Mouse (Mus musculus): ENCODE measurements around the gene Kif13a. TPM values are rescaled to one million over a fixed set of nuclear protein-coding genes. Genes with fewer than 3 reads are reported as not detected.

Kif13a gene
- polyA plus RNA-seq, 1 experiment = 0.01 TPM

- Histone ChIP-seq H3K36me3 (ENCODE audit: control insufficient read depth) (peaks cover 3% of the 10 kb centered on the region; the same call in 1 of the 2 replicates), H3K9me3 (ENCODE audit: control insufficient read depth, low read length) (no peaks in the 10 kb centered on the region), H3K27me3 (ENCODE audit: control insufficient read depth) (no peaks in the 10 kb centered on the region), H3K4me1 (ENCODE audit: control insufficient read depth) (no peaks in the 10 kb centered on the region), H3K4me3 (replicated peaks) (no peak overlapping the region)
- TF ChIP-seq GATA1 (IDR thresholded peaks at IDR 0.05; ENCODE audit: low read length) (no peak), TAL1 (IDR thresholded peaks at IDR 0.05; ENCODE audit: low read length) (no peak)
Measured at GRCm38 (mm10) chr13:46796381-46796780, 133.3 kb downstream of the Kif13a start.

GRCm38 (mm10) chr13:46793824-46794223 lies 135.8 kb downstream of the Kif13a start:
- H3K4me3 ChIP-seq (replicated peaks) = no peak overlapping the region
- H3K36me3 ChIP-seq (ENCODE audit: control insufficient read depth) = no peaks in the 10 kb centered on the region
- no peaks in the 10 kb centered on the region for H3K27me3 ChIP-seq (ENCODE audit: control insufficient read depth)
- no peaks in the 10 kb centered on the region for H3K9me3 ChIP-seq (ENCODE audit: control insufficient read depth, low read length)
- no peaks in the 10 kb centered on the region for H3K4me1 ChIP-seq (ENCODE audit: control insufficient read depth)
- TF ChIP-seq TAL1 (IDR thresholded peaks at IDR 0.05; ENCODE audit: low read length) = no peak
- no peak for TF ChIP-seq GATA1 (IDR thresholded peaks at IDR 0.05; ENCODE audit: low read length)

GRCm38 (mm10) chr13:46788452-46788851 lies 141.2 kb downstream of the Kif13a start:
- Histone ChIP-seq H3K9me3 (ENCODE audit: control insufficient read depth, low read length) (no peaks in the 10 kb centered on the region), H3K4me3 (replicated peaks) (no peak overlapping the region), H3K36me3 (ENCODE audit: control insufficient read depth) (peaks cover 3% of the 10 kb centered on the region), H3K27me3 (ENCODE audit: control insufficient read depth) (no peaks in the 10 kb centered on the region), H3K4me1 (ENCODE audit: control insufficient read depth) (no peaks in the 10 kb centered on the region)
- TF ChIP-seq TAL1 (IDR thresholded peaks at IDR 0.05; ENCODE audit: low read length) (no peak), GATA1 (IDR thresholded peaks at IDR 0.05; ENCODE audit: low read length) (no peak)

- H3K27me3 ChIP-seq (ENCODE audit: control insufficient read depth) = no peaks in the 10 kb centered on the region
- H3K4me3 ChIP-seq (replicated peaks) = no peak overlapping the region
- TF ChIP-seq TAL1 (IDR thresholded peaks at IDR 0.05; ENCODE audit: low read length) (no peak), GATA1 (IDR thresholded peaks at IDR 0.05; ENCODE audit: low read length) (no peak)
- peaks cover 3% of the 10 kb centered on the region for H3K36me3 ChIP-seq (ENCODE audit: control insufficient read depth)
- H3K4me1 ChIP-seq (ENCODE audit: control insufficient read depth) = no peaks in the 10 kb centered on the region
- H3K9me3 ChIP-seq (ENCODE audit: control insufficient read depth, low read length) = no peaks in the 10 kb centered on the region
Measured at GRCm38 (mm10) chr13:46786836-46787235, 142.8 kb downstream of the Kif13a start.

- no peaks in the 10 kb centered on the region for H3K9me3 ChIP-seq (ENCODE audit: control insufficient read depth, low read length)
- no peaks in the 10 kb centered on the region for H3K27me3 ChIP-seq (ENCODE audit: control insufficient read depth)
- TF ChIP-seq GATA1 (IDR thresholded peaks at IDR 0.05; ENCODE audit: low read length) (no peak), TAL1 (IDR thresholded peaks at IDR 0.05; ENCODE audit: low read length) (no peak)
- H3K4me1 ChIP-seq (ENCODE audit: control insufficient read depth) = no peaks in the 10 kb centered on the region
- peaks cover 3% of the 10 kb centered on the region for H3K36me3 ChIP-seq (ENCODE audit: control insufficient read depth)
- H3K4me3 ChIP-seq (replicated peaks) = no peak overlapping the region
Measured at GRCm38 (mm10) chr13:46786064-46786561, 143.6 kb downstream of the Kif13a start.

GRCm38 (mm10) chr13:46780379-46780778 lies 149.3 kb downstream of the Kif13a start:
- H3K4me3 ChIP-seq (replicated peaks) = no peak overlapping the region
- H3K27me3 ChIP-seq (ENCODE audit: control insufficient read depth) = no peaks in the 10 kb centered on the region
- no peaks in the 10 kb centered on the region; the same call in 1 of the 2 replicates for H3K36me3 ChIP-seq (ENCODE audit: control insufficient read depth)
- TF ChIP-seq TAL1 (IDR thresholded peaks at IDR 0.05; ENCODE audit: low read length) (no peak), GATA1 (IDR thresholded peaks at IDR 0.05; ENCODE audit: low read length) (no peak)
- H3K9me3 ChIP-seq (ENCODE audit: control insufficient read depth, low read length) = no peaks in the 10 kb centered on the region
- peaks cover 14% of the 10 kb centered on the region for H3K4me1 ChIP-seq (ENCODE audit: control insufficient read depth)

GRCm38 (mm10) chr13:46779831-46780230 lies 149.8 kb downstream of the Kif13a start:
- Histone ChIP-seq H3K4me3 (replicated peaks) (no peak overlapping the region), H3K4me1 (ENCODE audit: control insufficient read depth) (peaks cover 17% of the 10 kb centered on the region), H3K36me3 (ENCODE audit: control insufficient read depth) (no peaks in the 10 kb centered on the region; the same call in 1 of the 2 replicates), H3K9me3 (ENCODE audit: control insufficient read depth, low read length) (no peaks in the 10 kb centered on the region), H3K27me3 (ENCODE audit: control insufficient read depth) (no peaks in the 10 kb centered on the region)
- no peak for TF ChIP-seq TAL1 (IDR thresholded peaks at IDR 0.05; ENCODE audit: low read length)
- TF ChIP-seq GATA1 (IDR thresholded peaks at IDR 0.05; ENCODE audit: low read length) = no peak

- no peak for TF ChIP-seq TAL1 (IDR thresholded peaks at IDR 0.05; ENCODE audit: low read length)
- no peak for TF ChIP-seq GATA1 (IDR thresholded peaks at IDR 0.05; ENCODE audit: low read length)
- Histone ChIP-seq H3K4me3 (replicated peaks) (no peak overlapping the region), H3K9me3 (ENCODE audit: control insufficient read depth, low read length) (no peaks in the 10 kb centered on the region), H3K27me3 (ENCODE audit: control insufficient read depth) (no peaks in the 10 kb centered on the region), H3K36me3 (ENCODE audit: control insufficient read depth) (peaks cover 5% of the 10 kb centered on the region; the same call in 1 of the 2 replicates), H3K4me1 (ENCODE audit: control insufficient read depth) (peaks cover 17% of the 10 kb centered on the region)
Measured at GRCm38 (mm10) chr13:46777461-46777860, 152.2 kb downstream of the Kif13a start.

- Histone ChIP-seq H3K4me1 (ENCODE audit: control insufficient read depth) (peaks cover 18% of the 10 kb centered on the region), H3K4me3 (replicated peaks) (no peak overlapping the region)
Measured at GRCm38 (mm10) chr13:46776636-46777305, 152.9 kb downstream of the Kif13a start.

More at GRCm38 (mm10) chr13:46776636-46777305, 152.9 kb downstream of the Kif13a start:
- H3K36me3 ChIP-seq (ENCODE audit: control insufficient read depth) = peaks cover 5% of the 10 kb centered on the region; the same call in 1 of the 2 replicates
- H3K9me3 ChIP-seq (ENCODE audit: control insufficient read depth, low read length) = no peaks in the 10 kb centered on the region
- H3K27me3 ChIP-seq (ENCODE audit: control insufficient read depth) = no peaks in the 10 kb centered on the region
- TF ChIP-seq TAL1 (IDR thresholded peaks at IDR 0.05; ENCODE audit: low read length) (no peak), GATA1 (IDR thresholded peaks at IDR 0.05; ENCODE audit: low read length) (no peak)
